Mouse (Mus musculus) thymus, adult 2 months (tissue): ENCODE measurements around the gene Brf1. TPM values are rescaled to one million over a fixed set of nuclear protein-coding genes. Genes with fewer than 3 reads are reported as not detected.

ENCODE experiments used
- DNase-seq: peaks from one replicate; pipeline ENCODE4 v3.0.0; 2021
- H3K27ac ChIP-seq: fragments of 200-500 bp; 2 replicates; pipeline ENCODE4 v1.5.1; 2012; ENCODE audit warnings: low read length, control low read depth; ENCODE audit not compliant: control insufficient read depth, insufficient read depth
- H3K27me3 ChIP-seq: fragments of 200-500 bp; 2 replicates; pipeline ENCODE4 v1.6.1; 2012; ENCODE audit warnings: mild to moderate bottlenecking, low read length, moderate library complexity, mixed read lengths; ENCODE audit not compliant: control insufficient read depth, insufficient read depth
- H3K36me3 ChIP-seq: fragments of 200-500 bp; 2 replicates; pipeline ENCODE4 v1.6.1; 2012; ENCODE audit warnings: mild to moderate bottlenecking, low read length, moderate library complexity; ENCODE audit not compliant: control insufficient read depth, insufficient read depth
- H3K4me1 ChIP-seq: fragments of 200-500 bp; replicated peaks from 2 replicates; pipeline ENCODE4 v1.6.1; 2012; ENCODE audit warnings: low read length; ENCODE audit not compliant: control insufficient read depth, insufficient read depth
- H3K4me3 ChIP-seq: fragments of 200-500 bp; 2 replicates; pipeline ENCODE4 v1.5.1; 2012; ENCODE audit warnings: mild to moderate bottlenecking, low read length, control low read depth, moderate library complexity; ENCODE audit not compliant: control insufficient read depth, insufficient read depth
- CTCF ChIP-seq: fragments of 200-500 bp; IDR thresholded peaks from 2 replicates; pipeline ENCODE4 v1.5.1; 2012; ENCODE audit warnings: mild to moderate bottlenecking, control low read depth, low read length, moderate library complexity, borderline replicate concordance; ENCODE audit not compliant: control insufficient read depth, poor library complexity, insufficient read depth; ENCODE audit errors: extremely low read depth
- POLR2A ChIP-seq: fragments of 200-500 bp; IDR thresholded peaks from 2 replicates; pipeline ENCODE4 v1.6.1; 2012; ENCODE audit warnings: mild to moderate bottlenecking, low read length, control low read depth, moderate library complexity; ENCODE audit not compliant: control insufficient read depth, poor library complexity, insufficient read depth; ENCODE audit errors: extremely low read depth
- WGBS: fragments of 180-500 bp; shearing (Covaris S2); methylation state at CpG from one replicate; pipeline ENCODE4 v1.1.7; 2018; 5-methylcytosine and 5-hydroxymethylcytosine counted together
- polyA plus RNA-seq: library from polyadenylated mRNA; depleted of rRNA; stranded (reverse); fragments of >200 nt; gene quantifications from 2 replicates; pipeline ENCODE4 v1.2.3, GENCODE M21; 2012

The Brf1 gene
- polyA plus RNA-seq, 1 experiment: 247 TPM

DNA sequence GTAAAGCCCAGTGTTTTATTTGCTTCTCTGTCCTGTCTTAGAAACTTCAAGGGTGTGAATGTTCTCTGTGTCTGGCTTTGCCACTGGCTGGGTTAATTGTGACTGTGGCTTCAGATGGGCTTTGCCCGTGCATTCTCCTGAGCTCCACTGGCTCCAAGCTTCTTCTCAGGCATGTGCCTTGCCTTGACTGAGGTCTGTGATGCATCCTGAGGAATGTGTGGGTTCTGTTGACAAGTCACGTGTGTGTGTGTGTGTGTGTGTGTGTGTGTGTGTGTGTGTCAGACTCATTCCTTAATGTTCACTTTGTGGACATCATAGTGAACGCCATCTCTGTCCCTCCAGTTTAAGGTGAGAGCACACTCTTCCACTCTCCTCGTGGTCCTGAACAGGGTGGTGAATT lies 18.3 kb upstream of the Brf1 start:
- no peak overlapping the region for H3K27ac ChIP-seq
- no peak for TF ChIP-seq POLR2A
- no peak for TF ChIP-seq CTCF
- no peaks in the 10 kb centered on the region for H3K36me3 ChIP-seq
- H3K4me3 ChIP-seq: no peak overlapping the region
- 86% methylated on average over 4 of the region's 4 CpGs for WGBS
- no peak for DNase-seq
- peaks cover 10% of the 10 kb centered on the region for H3K4me1 ChIP-seq
- H3K27me3 ChIP-seq: no peaks in the 10 kb centered on the region

DNA sequence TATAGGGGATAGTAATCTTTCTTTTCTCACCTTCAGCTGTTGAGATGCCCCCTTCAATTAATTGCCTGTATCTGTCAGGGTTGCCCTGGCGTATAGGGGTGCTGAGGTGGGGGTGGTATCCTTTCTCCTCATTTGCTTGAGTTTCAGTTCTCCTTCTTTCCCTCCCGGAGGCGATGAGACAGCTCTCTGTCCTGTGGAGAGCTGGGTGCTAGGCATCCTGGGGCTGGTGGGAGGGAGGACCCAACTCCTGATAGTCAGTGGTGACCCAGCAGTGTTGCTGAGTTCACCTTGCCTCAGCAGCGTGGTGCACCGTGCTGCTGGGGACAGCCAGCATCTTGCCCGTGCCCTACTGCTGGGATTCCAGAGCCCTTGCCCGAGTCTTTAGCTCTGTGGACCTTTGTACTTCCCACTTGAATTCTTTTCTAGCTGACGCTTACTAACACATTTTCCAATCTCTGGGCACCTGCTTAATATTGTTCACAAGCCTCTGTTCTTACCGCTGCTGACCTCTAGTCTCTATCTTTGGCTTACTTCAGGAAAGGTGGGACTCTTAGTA lies 17.0 kb upstream of the Brf1 start:
- 80% methylated on average over 9 of the region's 9 CpGs for WGBS
- no peak for DNase-seq
- H3K4me1 ChIP-seq: peaks cover 10% of the 10 kb centered on the region
- H3K36me3 ChIP-seq: no peaks in the 10 kb centered on the region
- H3K27ac ChIP-seq: no peak overlapping the region
- no peaks in the 10 kb centered on the region for H3K27me3 ChIP-seq
- no peak for TF ChIP-seq CTCF
- TF ChIP-seq POLR2A: no peak
- H3K4me3 ChIP-seq: no peak overlapping the region

DNA sequence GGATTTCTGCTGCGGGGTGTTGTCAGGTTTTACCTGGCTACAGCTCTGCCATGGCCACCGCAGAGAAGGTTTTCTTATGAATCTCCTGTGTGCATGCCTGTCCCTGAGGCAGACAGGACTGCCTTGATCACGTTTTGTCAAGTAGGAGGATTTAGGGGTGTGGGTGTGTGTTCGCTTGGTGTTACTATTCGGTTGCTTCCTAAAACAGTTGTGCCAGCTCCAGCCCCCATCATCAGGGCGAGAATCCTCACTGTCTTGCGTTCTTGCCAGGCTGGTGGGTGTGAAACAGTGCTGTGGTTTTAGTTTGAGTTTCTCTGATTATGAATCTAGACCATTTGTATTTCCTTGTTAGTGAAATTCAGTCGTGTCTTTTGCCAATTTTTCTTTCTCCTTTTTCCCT lies 16.5 kb upstream of the Brf1 start:
- Histone ChIP-seq H3K4me1 (peaks cover 10% of the 10 kb centered on the region), H3K27ac (no peak overlapping the region), H3K36me3 (no peaks in the 10 kb centered on the region), H3K27me3 (no peaks in the 10 kb centered on the region), H3K4me3 (no peak overlapping the region)
- TF ChIP-seq POLR2A (no peak), CTCF (no peak)
- 68% methylated on average over 8 of the region's 8 CpGs for WGBS
- no peak for DNase-seq

DNA sequence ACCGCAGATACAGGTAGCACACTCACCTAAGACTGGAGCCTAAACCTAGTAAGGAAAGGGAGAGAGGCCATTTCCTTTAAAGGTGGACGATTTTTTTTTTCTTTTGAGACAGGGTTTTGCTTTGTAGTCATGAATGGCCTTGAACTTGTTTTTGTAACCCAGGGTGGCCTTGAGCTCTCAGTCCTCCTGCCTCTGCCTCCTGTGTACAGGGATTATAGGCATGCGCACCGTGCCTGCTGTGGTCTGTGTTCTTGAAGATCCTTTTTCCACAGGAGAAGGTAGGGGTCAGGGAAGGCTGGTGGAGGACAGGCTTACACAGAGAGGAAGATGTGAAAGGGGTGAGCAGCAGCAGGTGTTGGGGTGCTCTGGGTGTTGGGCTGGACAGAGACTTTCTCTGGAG lies 15.5 kb upstream of the Brf1 start:
- H3K4me3 ChIP-seq: no peak overlapping the region
- H3K27me3 ChIP-seq: no peaks in the 10 kb centered on the region
- peaks cover 10% of the 10 kb centered on the region for H3K4me1 ChIP-seq
- WGBS: 85% methylated on average over 4 of the region's 4 CpGs
- no peaks in the 10 kb centered on the region for H3K36me3 ChIP-seq
- no peak for DNase-seq
- no peak overlapping the region for H3K27ac ChIP-seq
- no peak for TF ChIP-seq CTCF
- TF ChIP-seq POLR2A: no peak

DNA sequence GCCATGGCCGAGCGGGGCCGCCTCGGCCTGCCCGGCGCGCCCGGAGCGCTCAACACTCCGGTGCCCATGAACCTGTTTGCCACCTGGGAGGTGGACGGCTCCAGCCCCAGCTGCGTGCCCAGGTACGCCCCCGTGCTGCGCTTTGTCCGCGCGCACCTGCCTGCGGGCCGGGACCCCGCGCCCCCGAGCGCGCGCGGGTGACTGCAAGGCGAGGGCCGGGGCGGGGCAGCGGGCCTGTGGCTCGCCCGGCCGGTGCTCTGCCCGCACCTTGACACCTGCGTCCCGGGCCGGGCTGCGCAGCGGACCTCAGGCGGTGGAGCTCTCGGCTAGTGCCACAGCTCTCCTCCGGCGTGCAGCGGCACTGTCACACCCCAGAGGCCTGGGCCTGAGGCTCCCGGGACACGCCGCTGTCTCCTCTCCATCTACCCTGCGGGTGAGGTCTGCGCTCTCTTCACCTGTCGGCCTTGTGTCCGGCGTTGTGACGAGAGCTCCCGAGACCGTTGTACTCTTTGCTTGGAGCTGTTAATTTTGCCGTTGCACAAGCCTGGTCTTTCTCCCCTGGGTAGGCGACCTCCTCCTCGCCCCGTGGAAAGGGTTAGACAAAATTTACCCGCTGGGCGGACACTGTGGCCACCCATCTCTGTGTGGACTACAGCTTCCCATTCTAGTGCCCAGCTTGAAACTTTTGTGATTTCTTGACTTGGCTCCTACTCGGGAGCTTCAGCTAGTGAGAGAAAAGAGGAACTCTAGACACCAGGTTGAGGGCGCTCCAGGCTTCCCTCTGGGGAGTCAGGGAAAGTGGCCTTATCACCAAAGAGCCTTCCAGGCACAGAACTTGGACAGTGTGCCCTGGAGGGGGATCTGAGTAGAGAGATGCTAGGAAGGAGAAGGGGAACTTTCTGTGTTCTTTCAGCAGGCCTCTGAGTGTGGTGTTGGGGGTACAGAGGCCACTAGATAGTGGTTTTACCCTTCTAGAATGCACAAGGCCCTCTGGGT lies 14.4 kb upstream of the Brf1 start:
- no peaks in the 10 kb centered on the region for H3K27me3 ChIP-seq
- 2% methylated on average over 64 of the region's 64 CpGs for WGBS
- no peak overlapping the region for H3K27ac ChIP-seq
- 0 out of 2 replicates have a peak, but pooled peaks have one; percentile 14 for TF ChIP-seq CTCF
- TF ChIP-seq POLR2A: 0 out of 2 replicates have a peak, but pooled peaks have one; percentile 8
- H3K36me3 ChIP-seq: no peaks in the 10 kb centered on the region
- DNase-seq: peak; percentile 35
- peak overlapping the region; percentile 88 for H3K4me3 ChIP-seq
- peaks cover 10% of the 10 kb centered on the region for H3K4me1 ChIP-seq

DNA sequence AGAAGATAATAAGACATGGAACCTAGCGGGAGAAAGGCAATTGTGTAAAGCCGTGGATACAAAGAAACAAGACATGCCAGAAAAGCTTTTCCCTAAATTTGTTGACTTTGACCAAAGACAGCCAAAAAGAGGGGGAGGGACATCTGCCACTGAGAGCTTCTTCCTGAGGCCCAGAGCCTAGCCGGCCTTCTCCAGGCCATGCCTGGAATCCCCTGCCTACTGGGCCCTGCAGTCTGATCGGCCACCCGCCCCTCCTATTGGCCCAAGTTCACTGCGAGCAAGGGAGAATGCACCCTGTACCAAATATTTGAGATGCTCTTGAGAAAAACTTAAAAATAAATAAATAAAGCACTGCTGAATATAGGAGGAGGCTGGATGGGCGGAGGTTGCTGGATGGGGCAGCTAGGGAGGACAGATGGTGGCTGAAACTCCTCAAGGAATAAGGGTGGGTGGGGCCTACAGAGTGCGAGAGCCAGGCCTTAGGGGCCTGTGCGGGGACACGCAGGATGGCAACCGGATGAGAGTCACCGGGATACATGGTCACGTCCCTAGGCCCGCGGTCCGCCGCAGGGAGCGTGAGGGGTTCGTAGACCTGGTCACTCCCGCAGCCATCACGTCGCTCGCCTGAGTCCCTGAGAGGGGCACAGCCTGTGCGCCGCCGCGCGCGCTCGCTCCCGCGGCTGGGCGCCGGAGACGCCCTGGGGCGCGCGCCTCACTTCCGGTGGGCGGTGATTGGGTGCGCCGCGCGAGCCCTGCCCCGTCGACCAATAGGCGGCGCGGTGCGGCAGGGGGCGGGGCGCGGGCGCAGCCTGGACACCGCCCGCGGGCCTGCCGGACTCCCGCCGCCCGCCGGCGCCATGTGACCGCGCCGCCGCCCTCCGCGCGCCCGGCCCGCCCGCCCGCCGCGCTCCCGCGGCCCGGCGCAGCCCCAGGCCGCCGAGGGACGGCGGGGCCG lies 13.4 kb upstream of the Brf1 start, which contains the start of gene Pacs2:
Gene Pacs2 (plus strand): TSS at position 905 of the 955 bp plus-strand sequence.
- Histone ChIP-seq H3K27me3 (no peaks in the 10 kb centered on the region), H3K36me3 (no peaks in the 10 kb centered on the region), H3K4me3 (peak within 1 kb of the TSS; percentile 88), H3K4me1 (peaks cover 10% of the 10 kb centered on the region), H3K27ac (no peak within 1 kb of the TSS)
- TF ChIP-seq POLR2A (peak; percentile 73; the same call in 1 of the 2 replicates), CTCF (0 out of 2 replicates have a peak, but pooled peaks have one; percentile 8)
- 15% methylated on average over 85 of the region's 85 CpGs for WGBS
- peak; percentile 93 for DNase-seq
